Mouse (Mus musculus): Measurements from ENCODE around the gene Gm20388.

Gm20388 gene

DNA sequence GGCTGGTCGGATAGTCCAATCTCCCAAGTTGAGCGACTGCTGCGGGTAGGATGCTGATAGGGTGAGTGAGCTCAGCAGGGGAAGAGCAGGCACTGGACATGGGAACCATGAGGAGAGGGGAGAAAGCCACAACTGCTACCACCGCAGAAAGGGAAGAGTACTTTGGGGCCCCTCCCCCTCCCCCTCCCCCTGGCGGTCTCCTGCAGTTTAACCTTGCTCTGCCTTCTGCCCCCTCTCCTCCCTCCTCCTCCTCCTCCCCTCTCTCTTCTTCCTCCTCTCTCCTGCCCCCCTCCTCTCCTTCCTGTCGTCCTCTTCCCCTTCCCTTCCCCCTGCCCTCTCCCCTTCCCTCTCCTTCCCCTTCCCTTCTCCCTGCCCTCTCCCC lies 599.4 kb downstream of the Gm20388 start:
- DNase-seq (ENCODE audit: low spot score), result no peak

DNA sequence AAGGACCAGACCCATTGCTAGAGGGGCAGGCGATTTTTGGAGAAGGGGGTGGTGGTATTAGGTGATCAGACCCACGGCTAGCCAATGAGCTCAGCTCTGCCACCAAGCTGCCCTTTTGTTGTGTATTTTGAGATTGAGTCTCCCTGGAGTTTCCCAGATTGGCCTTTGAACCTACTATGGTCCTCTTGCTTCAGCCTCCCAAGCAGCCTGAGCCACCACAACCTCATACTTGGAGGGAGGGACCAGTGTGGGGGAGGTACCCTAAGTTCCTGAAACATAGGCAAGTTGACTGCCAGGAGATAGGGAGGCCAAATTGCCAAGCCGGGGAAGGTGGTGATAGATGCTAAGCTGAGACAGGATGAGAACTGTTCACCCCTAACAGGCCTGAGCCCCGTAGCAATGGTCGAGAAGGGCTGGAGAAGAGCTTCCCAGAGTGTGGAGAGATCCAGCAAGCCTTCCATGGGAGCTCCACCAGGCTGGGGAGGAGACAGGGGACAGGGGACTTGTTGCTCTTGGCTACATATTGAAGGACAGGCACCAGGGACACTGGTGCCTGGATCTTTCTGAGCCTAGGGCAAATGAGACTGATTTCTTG lies 600.3 kb downstream of the Gm20388 start:
- no peak for DNase-seq (ENCODE audit: low spot score)

DNA sequence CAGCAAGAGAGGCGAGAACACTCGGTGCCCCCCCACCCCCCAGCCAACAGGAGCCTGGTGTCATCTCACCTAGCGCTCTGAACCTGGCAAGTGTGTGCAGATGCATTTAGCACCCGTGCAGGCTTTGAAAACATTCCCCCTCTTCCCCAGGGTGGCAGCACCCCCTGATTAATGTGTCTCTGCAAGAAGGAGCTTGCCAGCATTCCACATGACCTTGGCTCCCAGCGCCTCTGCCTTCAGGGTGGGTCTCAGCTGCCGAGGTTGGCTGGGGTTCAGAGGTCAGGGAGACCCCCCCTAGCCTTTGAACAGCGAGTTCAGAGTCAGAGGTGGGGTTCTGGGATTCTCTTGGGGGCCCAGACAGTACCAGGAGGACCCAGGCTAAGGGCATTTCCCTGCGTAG lies 601.1 kb downstream of the Gm20388 start:
- DNase-seq (ENCODE audit: low spot score), result no peak

DNA sequence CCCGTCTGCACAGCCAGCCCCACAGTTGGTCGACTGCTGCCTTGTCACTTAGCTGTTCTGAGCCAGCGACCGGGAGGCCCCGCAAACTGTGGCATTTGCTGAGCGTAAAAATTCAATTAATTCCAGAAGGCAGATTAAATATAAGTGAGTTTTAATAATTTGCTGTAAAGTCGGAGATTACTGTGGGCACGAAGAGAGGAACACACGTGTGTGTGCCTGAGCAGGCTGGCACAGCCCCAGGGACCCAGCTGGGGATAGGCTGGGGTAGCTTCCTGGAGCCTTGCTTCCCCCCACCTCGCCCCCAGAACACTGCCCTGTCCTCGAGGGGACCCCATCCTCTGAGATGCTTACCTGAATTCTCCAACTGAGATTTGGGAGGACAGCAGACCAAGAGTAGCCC lies 601.7 kb downstream of the Gm20388 start:
- no peak for DNase-seq (ENCODE audit: low spot score)

DNA sequence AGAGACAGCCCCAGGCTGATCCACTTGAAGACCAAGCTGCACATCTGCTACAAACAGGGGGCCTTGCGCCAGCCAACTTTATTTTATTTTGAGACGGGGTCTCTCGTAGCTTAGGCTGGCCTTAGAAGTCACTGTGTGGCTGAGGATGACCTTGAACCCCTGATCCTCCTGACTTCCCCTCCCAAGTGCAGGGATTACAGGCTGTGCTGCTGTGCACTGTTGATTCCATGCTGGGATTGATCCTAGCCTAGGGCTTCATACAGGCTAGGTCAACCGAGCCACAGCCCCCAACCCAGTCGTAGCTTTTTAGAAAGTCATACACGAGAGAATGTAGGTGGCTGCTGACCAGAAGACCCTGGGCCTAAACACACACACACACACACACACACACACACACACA lies 602.5 kb downstream of the Gm20388 start:
- no peak for DNase-seq (ENCODE audit: low spot score)

DNA sequence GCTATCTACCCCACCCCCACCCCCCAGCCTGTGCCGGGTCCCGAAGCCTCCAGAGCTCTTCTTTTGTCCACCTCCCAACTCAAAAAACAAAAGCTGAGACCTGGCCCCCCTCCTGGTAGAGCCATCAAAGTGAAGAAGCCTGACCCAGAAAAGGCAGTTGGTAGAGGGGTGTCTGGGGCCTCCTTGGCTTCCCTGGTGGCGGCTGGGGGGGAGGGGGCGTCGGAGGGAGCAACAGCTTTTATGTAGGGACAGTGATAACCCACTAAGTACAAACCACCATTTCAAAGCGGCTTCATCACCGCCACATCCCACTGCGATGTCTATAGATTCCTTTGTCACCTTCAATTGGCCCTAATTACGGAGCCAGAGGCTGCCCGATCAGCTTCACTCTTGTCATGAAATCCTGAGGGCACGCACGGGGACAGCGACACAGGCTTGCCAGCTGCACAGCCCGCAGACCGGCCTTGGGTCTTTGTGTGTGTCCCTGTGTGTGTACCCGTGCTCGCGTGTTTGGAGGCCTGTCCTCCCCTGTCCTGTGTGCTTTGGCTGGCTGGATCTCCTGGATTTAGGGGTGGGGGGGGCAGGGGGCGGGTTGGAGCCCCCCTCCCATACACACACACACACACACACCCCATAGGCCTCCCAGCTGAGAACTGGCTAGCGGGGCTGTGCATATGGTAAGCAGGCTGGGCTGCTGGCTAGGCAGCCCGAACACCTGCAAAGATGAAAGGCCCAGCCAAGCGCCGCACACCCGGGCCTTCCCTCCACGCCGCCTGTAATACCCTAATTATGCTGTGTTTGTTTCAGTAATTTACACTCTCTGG lies 603.2 kb downstream of the Gm20388 start:
- DNase-seq (ENCODE audit: low spot score), result no peak

DNA sequence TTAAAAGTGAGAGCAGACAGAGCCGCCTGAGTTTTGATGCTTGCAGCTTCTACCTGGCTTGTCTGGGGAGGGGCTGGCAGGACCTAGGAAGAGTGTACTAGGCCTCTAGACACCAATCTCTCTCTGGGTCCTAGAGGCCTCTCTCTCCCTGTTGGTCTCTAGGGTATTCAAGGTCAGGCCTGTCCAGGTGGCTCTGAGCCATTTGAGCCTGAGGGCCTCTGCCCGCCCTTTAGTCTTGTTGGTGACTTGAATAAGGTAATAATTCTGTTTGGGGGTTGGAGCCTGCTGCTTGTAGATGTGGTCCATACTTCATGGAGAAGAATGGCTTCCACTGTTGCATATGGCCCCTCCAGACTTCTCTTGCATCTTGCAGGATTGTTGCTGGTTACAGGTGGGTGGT lies 604.6 kb downstream of the Gm20388 start:
- no peak for DNase-seq (ENCODE audit: low spot score)

DNA sequence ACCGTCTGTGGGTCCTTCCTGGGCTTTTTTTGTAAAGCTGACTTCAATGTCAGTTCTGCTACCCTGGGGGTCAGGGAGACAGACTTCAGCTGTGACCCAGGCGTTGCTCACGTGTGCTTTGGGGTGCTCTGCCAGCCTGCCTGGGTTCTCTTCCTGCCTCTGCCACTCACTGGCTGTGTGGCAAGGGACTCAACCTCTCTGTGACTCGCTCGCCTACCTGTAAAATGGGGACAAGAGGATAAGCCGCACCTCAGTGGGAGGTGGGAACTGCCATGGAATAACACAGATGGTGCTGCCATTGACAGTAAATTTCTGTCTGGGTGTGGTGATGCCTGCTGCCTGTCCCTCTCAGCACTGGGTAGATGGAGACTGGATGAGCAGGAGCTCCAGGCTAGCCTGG lies 605.0 kb downstream of the Gm20388 start:
- no peak for DNase-seq (ENCODE audit: low spot score)

DNA sequence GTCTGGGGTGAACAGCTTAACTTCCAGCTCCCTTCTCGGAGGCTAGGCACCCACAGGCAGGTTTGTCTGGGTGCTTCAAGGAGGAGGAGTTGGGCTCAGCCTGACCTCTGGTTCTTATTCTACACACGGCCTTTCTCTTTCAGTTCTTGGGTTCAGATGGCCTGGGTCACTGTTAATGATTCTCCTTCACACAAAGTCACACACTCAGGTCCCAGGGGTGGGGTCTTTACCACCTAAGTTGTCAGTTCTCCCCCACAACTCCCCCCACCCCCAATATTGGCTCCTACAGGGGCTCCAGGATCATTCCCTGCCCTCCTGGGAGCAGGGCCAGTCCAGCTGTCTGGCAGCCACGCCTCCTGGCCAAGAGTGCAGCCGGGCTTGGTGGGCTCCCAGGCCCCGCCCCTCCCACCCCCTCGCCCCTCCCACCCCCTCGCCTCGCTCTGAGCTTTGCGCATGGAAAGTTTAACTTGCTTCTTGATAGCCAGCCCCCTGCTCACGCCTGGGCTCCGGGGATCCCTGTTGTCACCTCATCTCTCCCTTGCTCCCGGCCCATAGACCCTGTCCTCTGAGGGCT lies 605.6 kb downstream of the Gm20388 start:
- no peak for DNase-seq (ENCODE audit: low spot score)

DNA sequence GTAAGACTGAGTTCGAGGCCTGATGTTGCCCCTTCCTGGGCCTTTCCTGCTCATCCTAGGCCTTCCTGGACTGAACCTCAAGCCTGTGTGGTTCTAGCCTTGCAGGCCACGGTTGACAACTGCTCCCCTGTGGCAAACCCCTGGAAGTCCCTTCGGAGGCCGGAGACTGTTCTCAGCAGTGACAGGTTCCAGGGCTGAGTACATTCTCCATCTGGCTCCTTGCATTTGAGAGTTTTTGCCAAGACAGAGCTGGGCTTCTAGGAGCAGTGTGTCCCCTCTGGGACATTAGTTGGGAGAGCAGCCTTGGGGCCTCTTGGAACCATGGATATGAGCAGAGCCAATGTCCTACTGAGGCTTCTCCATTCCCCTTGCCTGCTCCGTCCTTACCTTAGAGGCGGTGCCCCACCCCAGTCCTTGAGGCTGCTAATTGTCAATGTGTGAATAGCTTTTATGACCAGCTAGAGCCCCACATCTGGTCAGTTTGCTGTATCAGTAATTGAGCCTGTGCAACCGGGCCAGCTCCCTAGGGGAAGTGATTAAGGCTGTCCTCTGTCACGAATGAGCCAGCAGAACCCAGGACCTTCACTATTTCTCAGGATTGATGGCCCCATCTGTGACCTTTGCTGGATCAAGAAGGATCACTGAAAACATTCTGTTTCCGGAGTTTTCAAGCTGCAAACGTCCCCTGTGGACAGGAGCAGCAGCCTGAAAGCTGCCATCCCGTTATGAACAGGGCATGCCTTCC lies 607.2 kb downstream of the Gm20388 start:
- DNase-seq (ENCODE audit: low spot score), result peak; percentile 90

DNA sequence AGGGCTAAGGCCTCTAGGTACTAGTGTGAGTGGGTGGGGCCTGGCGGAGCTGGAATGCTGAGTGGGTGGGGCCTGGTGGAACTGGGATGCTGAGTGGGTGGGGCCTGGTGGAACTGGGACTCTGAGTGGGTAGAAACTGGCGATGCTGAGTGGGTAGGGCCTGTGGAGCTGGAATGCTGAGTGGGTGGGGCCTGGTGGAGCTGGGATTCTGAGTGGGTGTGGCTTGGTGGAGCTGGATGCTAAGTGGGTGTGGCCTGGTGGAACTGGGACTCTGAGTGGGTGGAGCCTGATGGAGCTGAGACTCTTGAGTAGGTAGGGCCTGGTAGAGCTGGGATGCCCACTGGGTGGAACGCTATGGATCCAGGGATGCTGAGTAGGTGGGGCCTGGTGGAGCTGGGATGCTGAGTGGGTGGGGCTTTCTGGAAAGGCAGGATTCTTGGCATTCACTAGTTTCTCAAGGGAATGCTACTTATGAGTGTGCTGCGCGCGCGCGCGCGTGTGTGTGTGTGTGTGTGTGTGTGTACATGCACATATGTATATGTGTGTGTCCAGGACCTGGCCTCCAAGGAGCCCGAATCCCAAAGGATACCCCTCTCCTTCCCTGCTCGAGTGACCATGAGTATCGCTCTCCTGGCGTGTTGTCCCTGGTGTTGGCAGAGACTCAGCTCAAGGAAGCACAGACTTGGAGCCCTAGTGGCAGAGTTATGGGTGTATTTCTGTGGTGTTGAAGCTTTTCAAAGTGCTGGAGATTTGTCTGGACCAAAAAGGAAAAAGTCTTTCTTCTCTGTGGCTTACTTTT lies 608.3 kb downstream of the Gm20388 start:
- peak; percentile 85 for DNase-seq (ENCODE audit: low spot score)

DNA sequence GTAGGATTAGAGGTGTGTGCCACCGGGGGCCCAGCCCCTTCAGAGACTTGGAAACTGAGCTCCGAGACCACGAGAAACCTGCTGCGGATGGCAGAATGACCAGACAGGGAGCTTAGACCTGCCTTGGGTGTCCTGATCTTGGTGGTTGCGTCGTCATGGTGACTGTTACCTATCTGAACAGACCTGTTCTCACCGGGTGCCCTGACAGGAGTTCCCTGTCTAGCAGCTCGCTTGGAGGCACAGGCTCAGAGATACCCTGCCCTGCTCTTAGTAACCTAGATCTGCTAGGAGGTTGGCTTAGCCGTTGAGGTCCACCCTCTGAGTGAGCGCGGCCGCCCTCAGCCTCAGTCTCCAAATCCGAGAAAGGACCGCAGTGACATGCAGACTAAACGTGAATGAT lies 609.6 kb downstream of the Gm20388 start:
- DNase-seq (ENCODE audit: low spot score), result no peak

DNA sequence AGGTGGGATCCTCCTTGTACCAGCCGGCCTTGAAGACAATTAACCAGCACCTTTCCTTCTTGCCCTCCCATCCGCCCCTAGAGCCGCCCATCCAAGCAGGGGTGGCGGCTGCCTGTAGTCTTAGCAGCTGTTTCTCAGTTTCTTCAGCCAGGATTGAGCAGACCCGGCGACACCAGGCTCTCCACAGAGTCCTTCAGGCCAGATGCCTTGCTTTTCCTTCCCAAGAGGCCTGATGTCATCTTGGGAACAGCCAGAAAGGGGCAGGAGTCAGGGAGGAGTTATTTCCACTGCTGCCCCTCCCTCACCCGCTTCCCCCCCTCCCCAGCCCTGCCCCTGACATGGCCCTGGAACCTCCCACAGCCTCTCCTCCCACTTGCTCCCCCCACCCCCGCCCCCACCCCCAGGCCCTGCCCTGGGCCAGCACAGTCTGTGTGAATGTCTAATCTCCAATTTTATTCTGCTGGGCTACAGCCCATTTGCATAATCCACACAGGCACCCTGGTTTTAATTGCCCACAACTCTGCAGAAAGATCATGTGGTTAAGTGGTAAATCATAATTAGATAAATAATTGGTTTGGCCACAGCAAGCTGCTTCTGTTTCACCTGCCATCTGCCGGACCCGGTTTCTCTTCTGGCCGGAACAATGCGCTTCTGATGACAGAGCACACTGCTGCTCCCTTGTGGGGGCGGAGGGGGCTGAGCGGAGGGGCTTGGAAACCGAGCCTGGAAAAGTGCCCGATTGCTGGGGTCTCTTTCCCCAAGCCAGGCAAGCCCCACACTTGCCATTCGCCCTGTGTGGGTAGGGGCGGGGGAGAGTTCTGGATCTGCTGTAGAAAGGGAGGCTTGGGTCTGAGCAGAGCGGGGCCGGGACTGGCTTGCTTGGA lies 610.3 kb downstream of the Gm20388 start:
- peak; percentile 94 for DNase-seq (ENCODE audit: low spot score)

DNA sequence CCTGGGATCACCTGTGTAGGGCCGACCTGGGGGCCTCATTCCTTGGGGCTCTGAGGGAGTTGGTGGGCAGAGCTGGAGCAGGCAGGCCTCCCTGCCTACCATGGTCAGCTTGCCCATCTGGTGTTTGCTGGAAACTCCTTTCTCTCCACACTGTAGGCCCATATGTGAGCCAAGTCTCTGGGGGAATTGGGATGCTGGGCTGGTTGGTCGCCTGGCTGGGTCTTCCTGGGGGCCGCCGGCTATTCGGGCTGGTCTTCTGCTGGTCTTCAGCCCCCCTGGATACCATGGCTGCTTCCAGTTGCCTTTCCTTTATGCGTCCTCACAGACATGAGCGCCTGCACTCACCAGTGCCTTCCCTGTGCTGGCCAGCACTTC lies 610.9 kb downstream of the Gm20388 start:
- no peak for DNase-seq (ENCODE audit: low spot score)

DNA sequence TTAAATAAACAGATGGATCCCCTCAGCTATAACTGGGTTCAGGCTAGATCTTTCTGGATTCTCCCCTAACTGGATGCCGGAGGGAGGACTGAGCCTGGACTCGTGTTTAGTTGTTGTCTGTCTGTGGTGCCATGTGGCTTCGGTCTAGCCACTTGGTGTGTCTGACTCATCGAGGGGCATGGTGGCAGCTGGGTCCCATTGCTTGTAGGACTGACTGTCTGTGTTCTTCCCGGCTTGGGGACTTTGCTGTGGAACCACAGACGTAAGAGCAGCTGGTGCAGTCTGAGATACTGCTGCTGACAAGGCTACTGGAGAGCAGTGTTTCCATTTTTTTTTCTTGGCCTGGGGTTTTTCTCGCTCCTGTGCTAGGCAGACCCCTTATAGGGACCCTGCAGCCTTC lies 613.0 kb downstream of the Gm20388 start:
- no peak for DNase-seq (ENCODE audit: low spot score)

DNA sequence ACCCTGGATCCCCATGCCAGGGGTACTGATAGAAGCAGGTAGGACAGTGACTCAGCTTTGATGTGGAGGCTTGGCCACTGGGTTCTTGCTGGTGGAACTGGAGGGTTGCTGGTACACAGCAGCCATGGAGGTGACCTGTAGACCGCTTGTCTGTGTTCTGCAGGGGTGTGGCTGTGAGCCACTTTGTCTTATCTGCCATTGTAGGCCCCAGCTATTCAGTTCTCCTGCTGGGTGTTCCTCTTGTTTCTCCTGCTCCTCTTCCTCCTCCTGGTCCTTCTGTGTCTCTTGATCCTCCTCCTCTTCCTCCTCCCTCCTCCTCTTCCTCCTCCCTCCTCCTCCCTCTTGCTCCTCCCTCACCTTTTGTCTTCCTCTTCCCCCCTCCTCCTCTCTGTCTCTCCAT lies 614.5 kb downstream of the Gm20388 start:
- no peak for DNase-seq (ENCODE audit: low spot score)

DNA sequence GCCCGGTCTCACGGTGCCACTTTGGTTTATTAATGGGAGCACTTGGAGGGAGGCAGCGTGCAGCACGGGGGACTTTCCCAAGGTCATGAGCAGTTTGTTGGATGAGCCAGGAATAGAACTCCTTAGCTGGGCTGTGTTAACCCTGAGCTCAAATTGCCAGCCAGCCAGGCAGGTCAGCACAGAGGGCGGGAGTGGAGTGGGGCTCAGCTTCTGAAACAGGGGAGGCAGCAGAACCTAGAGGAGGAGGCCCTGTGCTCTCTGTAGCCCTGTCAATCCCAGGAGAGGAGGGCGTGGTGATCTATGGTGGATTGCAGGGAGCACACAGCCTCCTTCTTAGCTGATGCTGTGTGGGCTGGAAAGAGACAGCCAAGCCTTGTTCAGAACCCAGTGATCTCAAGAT lies 615.2 kb downstream of the Gm20388 start:
- DNase-seq (ENCODE audit: low spot score), result no peak

DNA sequence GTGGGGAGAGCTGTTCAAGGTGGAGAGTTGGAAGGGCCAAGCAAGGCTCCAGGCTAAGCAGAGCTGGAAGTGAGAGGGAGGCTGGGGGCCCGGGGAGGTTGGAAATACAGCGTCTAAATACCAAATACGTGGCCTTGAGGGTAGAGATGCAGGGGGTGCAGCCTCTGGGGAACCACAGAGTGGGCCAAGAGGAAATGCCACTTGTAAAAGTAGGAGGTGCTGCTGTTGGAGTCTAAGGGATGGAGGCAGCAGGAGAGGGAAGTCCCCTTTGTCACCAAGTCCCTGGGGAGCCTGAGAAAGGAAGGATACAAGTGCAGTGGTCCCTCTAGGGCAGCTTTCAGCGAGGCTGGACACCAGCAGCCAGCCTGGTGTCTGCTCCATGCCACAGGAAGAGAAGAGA lies 615.9 kb downstream of the Gm20388 start:
- no peak for DNase-seq (ENCODE audit: low spot score)

DNA sequence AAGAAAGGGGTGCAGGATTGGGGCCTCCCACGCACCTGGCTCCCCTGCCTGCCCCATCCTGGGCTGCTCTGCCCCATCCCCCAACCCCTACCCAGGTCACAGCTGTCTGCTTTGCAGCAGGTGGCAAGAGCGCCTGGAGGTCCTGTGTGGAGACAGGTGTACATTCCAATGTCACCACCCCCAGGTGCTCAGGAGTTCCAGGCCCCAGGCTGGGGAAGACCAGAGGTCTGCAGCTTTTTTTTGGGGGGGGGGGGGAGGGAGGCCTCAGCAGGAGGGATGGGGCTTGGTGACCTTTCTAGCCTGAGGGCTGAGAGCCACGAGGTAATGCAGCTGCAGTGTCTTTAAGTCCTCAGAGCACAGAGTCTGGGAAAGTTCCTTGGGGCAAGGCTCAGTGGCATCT lies 617.7 kb downstream of the Gm20388 start:
- no peak for DNase-seq (ENCODE audit: low spot score)

DNA sequence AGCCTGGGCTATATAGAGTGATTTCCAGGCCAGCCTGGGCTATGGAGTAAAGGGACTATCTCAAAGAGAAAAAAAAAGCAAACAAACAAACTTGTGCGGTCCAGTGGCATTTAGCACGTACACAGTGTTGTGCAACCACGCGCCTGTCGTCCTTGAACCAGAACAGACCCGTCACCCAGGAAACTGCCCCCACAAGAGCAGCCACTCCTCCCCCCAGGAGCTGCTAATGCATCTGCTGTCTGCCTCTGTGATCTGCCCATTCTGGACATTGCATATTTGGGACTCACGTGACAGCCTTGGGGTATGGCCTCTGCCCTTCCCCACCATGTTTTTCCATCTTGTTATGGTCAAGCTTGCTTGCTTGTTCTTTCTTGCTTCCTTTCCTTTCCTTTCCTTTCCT lies 618.6 kb downstream of the Gm20388 start:
- no peak for DNase-seq (ENCODE audit: low spot score)

All from MN1 (cell line).